Mouse (Mus musculus): ENCODE measurements around the gene Rps18. TPM values are rescaled to one million over a fixed set of nuclear protein-coding genes. Genes with fewer than 3 reads are reported as not detected.

Gene Rps18
- polyA plus RNA-seq, 1 experiment from 2014 or later, result 1,569 TPM

DNA sequence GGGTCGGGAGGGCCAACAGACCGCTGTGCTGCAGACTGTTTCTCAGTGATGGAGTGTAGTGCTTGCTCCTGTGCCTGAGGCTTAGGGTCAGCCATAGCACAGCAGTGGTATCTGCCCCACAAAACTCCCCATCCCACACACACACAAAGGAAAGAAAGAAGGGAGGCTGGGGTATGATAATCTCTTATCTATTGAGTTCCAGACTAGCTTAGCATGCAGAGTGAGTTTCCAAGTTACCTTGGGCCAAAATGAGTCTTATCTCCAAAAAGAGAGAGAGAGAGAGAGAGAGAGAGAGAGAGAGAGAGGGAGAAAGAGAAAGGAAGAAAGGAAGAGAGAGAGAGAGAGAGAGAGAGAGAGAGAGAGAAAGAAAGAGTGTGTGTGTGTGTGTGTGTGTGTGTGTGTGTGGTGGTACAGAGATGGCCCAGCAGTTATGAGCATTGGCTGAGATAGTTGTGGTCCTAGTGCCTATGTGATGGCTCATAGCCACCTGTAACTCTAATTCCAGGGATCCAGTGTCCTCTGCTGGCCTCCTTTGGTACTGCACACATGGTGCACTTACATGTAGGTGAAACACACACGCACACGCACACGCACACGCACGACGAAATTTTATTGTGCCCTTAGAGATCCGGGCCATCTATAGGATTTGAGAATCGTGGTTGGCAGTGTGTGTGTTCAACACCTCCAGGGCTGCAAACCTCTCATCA lies 31.1 kb downstream of the Rps18 start:
- no peak overlapping the region for H3K27ac ChIP-seq (replicated peaks)
- H3K4me3 ChIP-seq, result 0 out of 2 replicates have a peak overlapping the region, but pooled peaks have one; percentile 28
- no peaks in the 10 kb centered on the region for H3K9me3 ChIP-seq
- 86% methylated on average over 10 of the region's 10 CpGs for whole genome bisulfite sequencing
- H3K36me3 ChIP-seq (replicated peaks), result peaks cover 25% of the 10 kb centered on the region
- H3K4me1 ChIP-seq, result peaks cover 31% of the 10 kb centered on the region
- H3K27me3 ChIP-seq (replicated peaks; ENCODE audit: low read depth, poor library complexity, severe bottlenecking), result no peaks in the 10 kb centered on the region
- DNase-seq (ENCODE audit: low spot score), result no peak

- Histone ChIP-seq H3K4me1 (peaks cover 49% of the 10 kb centered on the region), H3K4me3 (peak overlapping the region; percentile 73; the same call in 1 of the 2 replicates)
- 89% methylated on average over 7 of the region's 7 CpGs for WGBS
Measured at GRCm38 (mm10) chr17:33921361-33921760, 34.4 kb downstream of the Rps18 start.

DNA sequence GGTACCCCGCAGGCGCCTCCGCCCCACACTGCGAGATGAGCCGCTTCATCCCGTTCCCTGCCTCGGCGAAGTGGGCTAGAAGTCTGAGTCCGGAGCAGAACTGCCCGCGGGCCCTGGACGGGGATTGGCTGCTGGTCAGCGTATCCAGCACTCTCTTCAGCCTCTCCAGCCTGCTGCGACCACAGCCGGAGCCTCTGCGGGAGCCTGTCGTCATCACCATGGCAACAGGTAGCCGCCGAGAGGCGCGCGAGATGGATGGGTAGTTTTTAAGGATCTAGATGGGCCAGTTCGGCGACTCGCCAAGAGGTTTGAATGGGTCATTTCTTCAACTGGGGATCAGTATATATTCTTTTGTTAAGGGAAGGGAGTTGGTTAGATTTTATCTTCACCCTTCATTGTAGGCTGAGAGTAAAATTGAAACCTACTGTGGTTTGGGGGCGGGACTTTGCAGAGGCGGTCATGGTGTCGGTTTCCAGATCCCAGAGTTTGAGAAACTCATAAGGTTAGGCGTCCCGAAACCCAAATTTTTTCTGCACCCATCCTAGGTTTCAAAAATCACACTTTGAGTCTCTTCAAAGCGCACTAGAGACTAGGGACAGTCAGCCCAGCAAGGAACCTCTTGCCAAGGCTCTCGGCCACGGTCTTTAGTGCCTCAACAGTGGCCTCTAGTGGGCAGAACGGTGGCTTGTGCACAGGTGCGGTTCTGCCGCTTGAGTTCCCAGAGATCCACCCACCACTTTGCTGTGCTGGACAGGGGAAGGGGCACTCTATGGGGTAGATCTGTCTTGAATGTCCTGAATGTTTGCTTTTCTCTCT lies 35.3 kb downstream of the Rps18 start:
- WGBS, result under 1% methylated on average over 36 of the region's 36 CpGs
- Histone ChIP-seq H3K4me1 (peaks cover 50% of the 10 kb centered on the region), H3K27ac (replicated peaks) (peak overlapping the region; percentile 65), H3K36me3 (replicated peaks) (peaks cover 27% of the 10 kb centered on the region), H3K4me3 (peak overlapping the region; percentile 73), H3K9me3 (no peaks in the 10 kb centered on the region), H3K27me3 (replicated peaks; ENCODE audit: low read depth, poor library complexity, severe bottlenecking) (peaks cover 10% of the 10 kb centered on the region; the same call in 1 of the 2 replicates)
- DNase-seq (ENCODE audit: low spot score), result peak; percentile 90

More at GRCm38 (mm10) chr17:33921361-33921760, 34.4 kb downstream of the Rps18 start:
- Histone ChIP-seq H3K36me3 (replicated peaks) (peaks cover 36% of the 10 kb centered on the region), H3K27ac (replicated peaks) (no peak overlapping the region), H3K27me3 (replicated peaks; ENCODE audit: low read depth, poor library complexity, severe bottlenecking) (peaks cover 10% of the 10 kb centered on the region; the same call in 1 of the 2 replicates), H3K9me3 (no peaks in the 10 kb centered on the region)
- DNase-seq (ENCODE audit: low spot score), result no peak

DNA sequence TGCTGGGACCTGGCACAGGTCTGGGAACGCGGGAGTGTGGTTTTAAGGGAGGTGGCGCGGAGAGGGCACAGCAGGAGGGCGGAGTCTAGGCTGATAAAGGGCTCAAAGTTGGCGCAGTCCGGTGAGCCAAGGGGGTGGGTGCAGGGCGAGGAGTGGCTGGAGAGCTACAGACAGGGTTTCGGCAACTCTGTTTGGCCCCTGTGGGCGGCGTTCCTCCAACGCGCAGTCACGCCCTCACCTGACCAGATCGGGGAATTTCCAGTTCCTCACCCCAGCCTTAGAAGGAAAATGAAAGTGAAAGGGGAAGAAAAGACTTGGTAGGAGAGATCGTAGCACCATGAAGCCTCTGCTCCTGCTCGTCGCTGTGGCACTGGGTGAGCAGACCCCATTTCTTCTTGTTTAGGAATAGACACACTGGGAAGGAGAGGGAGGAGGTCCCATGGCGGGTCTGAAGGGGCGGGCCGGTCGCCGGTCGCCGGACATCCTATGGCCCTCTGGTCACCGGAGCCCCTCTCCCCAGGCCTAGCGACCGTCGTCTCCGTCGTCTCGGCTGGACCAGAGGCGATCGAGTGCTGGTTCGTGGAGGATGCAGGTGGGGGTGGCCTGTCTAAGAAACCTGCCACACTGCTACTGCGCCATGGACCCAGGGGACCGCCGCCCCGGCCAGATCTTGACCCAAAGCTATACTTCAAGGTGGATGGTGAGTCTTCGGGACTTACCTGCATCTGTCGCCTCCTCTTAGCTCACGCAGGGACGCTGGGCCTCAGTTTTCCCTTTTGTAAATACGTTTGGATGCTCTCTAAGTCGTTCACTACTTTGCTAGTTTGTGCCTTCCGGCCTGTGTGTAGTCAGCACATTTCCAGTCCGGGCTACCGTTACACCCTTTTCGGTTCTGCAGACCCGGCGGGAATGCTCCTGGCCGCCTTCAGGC lies 36.2 kb downstream of the Rps18 start:
- under 1% methylated on average over 52 of the region's 52 CpGs for WGBS
- peak; percentile 57 for DNase-seq (ENCODE audit: low spot score)
- peaks cover 10% of the 10 kb centered on the region; the same call in 1 of the 2 replicates for H3K27me3 ChIP-seq (replicated peaks; ENCODE audit: low read depth, poor library complexity, severe bottlenecking)
- H3K4me3 ChIP-seq, result peak overlapping the region; percentile 73
- H3K4me1 ChIP-seq, result peaks cover 59% of the 10 kb centered on the region
- peaks cover 26% of the 10 kb centered on the region for H3K36me3 ChIP-seq (replicated peaks)
- H3K27ac ChIP-seq (replicated peaks), result peak overlapping the region; percentile 65
- H3K9me3 ChIP-seq, result no peaks in the 10 kb centered on the region

DNA sequence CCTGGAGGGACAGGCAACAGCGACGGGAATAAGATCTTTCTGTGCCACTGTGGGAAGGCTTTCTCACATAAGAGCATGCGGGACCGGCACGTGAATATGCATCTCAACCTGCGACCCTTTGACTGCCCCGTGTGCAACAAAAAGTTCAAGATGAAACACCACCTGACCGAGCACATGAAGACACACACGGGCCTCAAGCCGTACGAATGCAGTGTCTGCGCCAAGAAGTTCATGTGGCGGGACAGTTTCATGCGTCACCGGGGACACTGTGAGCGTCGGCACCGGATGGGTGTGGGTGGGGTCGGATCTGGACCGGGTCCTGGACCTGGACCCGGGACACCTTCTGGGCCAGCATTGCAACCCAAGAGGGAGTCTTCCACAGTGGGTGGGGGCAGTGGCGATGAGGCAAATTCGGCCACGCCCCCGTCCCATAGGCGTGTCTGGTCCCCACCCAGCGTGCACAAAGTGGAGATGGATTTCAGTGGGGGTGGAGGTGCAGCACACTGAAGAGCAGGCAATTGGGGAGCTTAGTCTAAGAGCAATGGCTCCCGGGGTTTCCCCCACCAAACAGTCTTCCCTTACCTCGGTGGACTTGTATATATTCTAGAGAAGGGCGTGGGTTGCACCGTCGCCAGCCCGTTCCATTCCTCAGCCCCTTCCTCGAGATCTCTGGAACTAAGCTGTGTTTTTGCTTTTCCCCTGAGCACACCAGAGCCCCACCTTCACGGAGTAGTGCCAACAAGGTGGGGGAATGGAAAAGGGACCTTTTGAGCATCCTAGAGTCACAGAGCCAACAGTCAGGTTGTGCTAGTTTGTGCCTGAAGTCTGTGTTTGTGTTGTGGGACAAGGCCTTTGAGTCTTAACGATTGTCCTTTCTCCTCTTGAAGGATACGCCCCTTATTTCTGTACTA lies 37.3 kb downstream of the Rps18 start:
- H3K36me3 ChIP-seq (replicated peaks), result peaks cover 36% of the 10 kb centered on the region
- 62% methylated on average over 37 of the region's 37 CpGs for WGBS
- peaks cover 10% of the 10 kb centered on the region; the same call in 1 of the 2 replicates for H3K27me3 ChIP-seq (replicated peaks; ENCODE audit: low read depth, poor library complexity, severe bottlenecking)
- peaks cover 70% of the 10 kb centered on the region for H3K4me1 ChIP-seq
- no peak overlapping the region for H3K27ac ChIP-seq (replicated peaks)
- peak; percentile 9 for DNase-seq (ENCODE audit: low spot score)
- peak overlapping the region; percentile 73 for H3K4me3 ChIP-seq
- no peaks in the 10 kb centered on the region for H3K9me3 ChIP-seq

GRCm38 (mm10) chr17:33917656-33918292 lies 38.0 kb downstream of the Rps18 start:
- Histone ChIP-seq H3K27me3 (replicated peaks; ENCODE audit: low read depth, poor library complexity, severe bottlenecking) (peaks cover 10% of the 10 kb centered on the region; the same call in 1 of the 2 replicates), H3K9me3 (no peaks in the 10 kb centered on the region), H3K4me1 (peaks cover 70% of the 10 kb centered on the region), H3K4me3 (peak overlapping the region; percentile 73), H3K36me3 (replicated peaks) (peaks cover 44% of the 10 kb centered on the region), H3K27ac (replicated peaks) (no peak overlapping the region)
- DNase-seq (ENCODE audit: low spot score), result peak; percentile 7
- WGBS, result 82% methylated on average over 18 of the region's 18 CpGs

- Histone ChIP-seq H3K27ac (replicated peaks) (peak overlapping the region; percentile 36; the same call in 1 of the 2 replicates), H3K36me3 (replicated peaks) (peaks cover 51% of the 10 kb centered on the region)
Measured at GRCm38 (mm10) chr17:33916847-33917655, 38.8 kb downstream of the Rps18 start.

DNA sequence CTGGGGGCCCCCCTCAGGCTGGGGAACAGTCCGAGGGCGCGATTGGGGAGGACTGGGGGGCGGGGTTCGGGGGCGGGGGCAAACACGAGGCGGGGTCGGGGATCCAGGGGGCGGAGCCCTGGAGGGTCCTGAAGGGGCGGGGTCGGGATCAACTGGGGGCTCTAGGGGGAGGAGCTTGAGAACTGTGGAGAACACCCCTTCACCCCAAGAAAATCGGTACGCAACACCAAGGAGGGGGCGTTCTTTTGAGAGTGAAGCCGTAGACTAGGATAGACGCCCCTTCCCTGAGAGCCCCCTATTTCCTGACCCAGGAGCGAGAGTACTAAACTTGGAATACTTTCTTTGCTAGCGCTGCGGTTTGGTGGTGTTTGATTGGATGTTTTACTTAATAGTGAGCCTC lies 39.5 kb downstream of the Rps18 start:
- WGBS, result under 1% methylated on average over 20 of the region's 20 CpGs
- peak overlapping the region; percentile 94 for H3K27ac ChIP-seq (replicated peaks)
- H3K9me3 ChIP-seq, result no peaks in the 10 kb centered on the region
- H3K36me3 ChIP-seq (replicated peaks), result peaks cover 59% of the 10 kb centered on the region
- peaks cover 10% of the 10 kb centered on the region; the same call in 1 of the 2 replicates for H3K27me3 ChIP-seq (replicated peaks; ENCODE audit: low read depth, poor library complexity, severe bottlenecking)
- peaks cover 76% of the 10 kb centered on the region for H3K4me1 ChIP-seq
- no peak for DNase-seq (ENCODE audit: low spot score)
- H3K4me3 ChIP-seq, result peak overlapping the region; percentile 73

More at GRCm38 (mm10) chr17:33916847-33917655, 38.8 kb downstream of the Rps18 start:
- Histone ChIP-seq H3K4me3 (peak overlapping the region; percentile 73), H3K4me1 (peaks cover 70% of the 10 kb centered on the region), H3K27me3 (replicated peaks; ENCODE audit: low read depth, poor library complexity, severe bottlenecking) (peaks cover 10% of the 10 kb centered on the region; the same call in 1 of the 2 replicates), H3K9me3 (no peaks in the 10 kb centered on the region)
- WGBS, result 80% methylated on average over 31 of the region's 31 CpGs
- peak; percentile 17 for DNase-seq (ENCODE audit: low spot score)

- under 1% methylated on average over 34 of the region's 34 CpGs for WGBS
- H3K36me3 ChIP-seq (replicated peaks), result peaks cover 64% of the 10 kb centered on the region
- H3K9me3 ChIP-seq, result no peaks in the 10 kb centered on the region
- DNase-seq (ENCODE audit: low spot score), result peak; percentile 98
- H3K27ac ChIP-seq (replicated peaks), result peak within 1 kb of the TSS; percentile 94
- H3K4me3 ChIP-seq, result peak within 1 kb of the TSS; percentile 73
- H3K27me3 ChIP-seq (replicated peaks; ENCODE audit: low read depth, poor library complexity, severe bottlenecking), result peaks cover 10% of the 10 kb centered on the region; the same call in 1 of the 2 replicates
- peaks cover 76% of the 10 kb centered on the region for H3K4me1 ChIP-seq
Measured at GRCm38 (mm10) chr17:33915671-33916250, 40.0 kb downstream of the Rps18 start, which contains the start of the genes Tapbp and Zbtb22. Gene Tapbp, plus strand, starts transcription at chr17:33915899. Gene Zbtb22, plus strand, starts transcription at chr17:33915904.

GRCm38 (mm10) chr17:33914969-33915391 lies 40.8 kb downstream of the Rps18 start:
- Histone ChIP-seq H3K27ac (replicated peaks) (no peak overlapping the region), H3K36me3 (replicated peaks) (peaks cover 69% of the 10 kb centered on the region), H3K4me1 (peaks cover 76% of the 10 kb centered on the region)

More at GRCm38 (mm10) chr17:33914969-33915391, 40.8 kb downstream of the Rps18 start:
- H3K27me3 ChIP-seq (replicated peaks; ENCODE audit: low read depth, poor library complexity, severe bottlenecking), result peaks cover 10% of the 10 kb centered on the region; the same call in 1 of the 2 replicates
- WGBS, result 71% methylated on average over 13 of the region's 13 CpGs
- peak overlapping the region; percentile 73 for H3K4me3 ChIP-seq
- no peaks in the 10 kb centered on the region for H3K9me3 ChIP-seq
- no peak for DNase-seq (ENCODE audit: low spot score)
